ENCODE assay signal across 8 mouse cellular contexts in the genomic region with DNA sequence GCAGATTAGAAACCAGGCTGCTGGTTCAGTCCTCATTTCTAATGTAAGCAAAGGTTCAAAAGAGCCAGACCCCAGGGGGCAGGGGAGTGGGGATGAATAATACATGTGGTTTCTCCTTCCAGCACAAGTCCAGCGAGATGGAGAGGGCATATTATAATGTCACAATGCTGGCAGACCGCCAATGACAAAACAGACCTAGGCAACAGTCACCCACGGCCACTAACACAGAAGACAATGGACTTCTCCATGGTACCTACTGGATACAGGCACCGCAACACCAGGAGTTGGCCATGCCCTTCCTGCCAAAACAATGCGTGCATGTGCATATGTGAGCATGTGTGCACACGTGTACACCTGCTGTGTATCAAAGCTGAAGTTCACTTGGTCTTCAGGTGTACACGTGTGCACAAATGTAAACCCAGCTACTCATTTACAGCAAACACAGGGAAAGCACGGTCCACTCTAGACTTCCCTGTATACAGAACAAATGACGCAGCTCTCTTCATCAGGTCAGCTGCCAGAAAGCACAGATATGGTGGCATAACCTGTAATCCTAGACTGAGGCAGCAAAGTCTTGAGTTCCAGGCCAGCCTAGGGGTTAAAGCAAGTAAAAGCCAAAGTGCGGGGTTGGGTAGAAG. TPM values are rescaled to one million over a fixed set of nuclear protein-coding genes. Genes with fewer than 3 reads are reported as not detected.
DNase-seq lines count a peak whose midpoint lies in the region; ATAC-seq lines count a peak whose summit lies in the region.

No protein-coding gene starts in this region.

- H3K4me1 ChIP-seq in embryonic facial prominence, embryonic 11.5 days (ENCODE audit: control insufficient read depth, insufficient read depth, low read length) = no peaks in the 10 kb centered on the region
- peaks cover 28% of the 10 kb centered on the region for H3K4me1 ChIP-seq in embryonic facial prominence, embryonic 10.5 days
- peaks cover 11% of the 10 kb centered on the region for H3K4me1 ChIP-seq in forebrain, embryonic 16.5 days (replicated peaks; ENCODE audit: control insufficient read depth, insufficient read depth, low read length)
- H3K4me1 ChIP-seq in neural tube, embryonic 13.5 days (replicated peaks) = peaks cover 19% of the 10 kb centered on the region

- no peak overlapping the region for H3K9ac ChIP-seq in embryonic facial prominence, embryonic 11.5 days (replicated peaks; ENCODE audit: low read length)
- H3K9ac ChIP-seq in forebrain, embryonic 16.5 days (replicated peaks; ENCODE audit: low read depth, low read length) = no peak overlapping the region
- no peak overlapping the region for H3K9ac ChIP-seq in neural tube, embryonic 13.5 days

- H3K9me3 ChIP-seq in embryonic facial prominence, embryonic 11.5 days (replicated peaks; ENCODE audit: control insufficient read depth, low read length) = no peaks in the 10 kb centered on the region
- H3K9me3 ChIP-seq in embryonic facial prominence, embryonic 10.5 days = no peaks in the 10 kb centered on the region
- no peaks in the 10 kb centered on the region for H3K9me3 ChIP-seq in forebrain, embryonic 16.5 days (ENCODE audit: control insufficient read depth, low read length)
- H3K9me3 ChIP-seq in neural tube, embryonic 13.5 days = no peaks in the 10 kb centered on the region

- no peak for DNase-seq in embryonic facial prominence, embryonic 11.5 days (ENCODE audit: low spot score)
- no peak for DNase-seq in embryonic facial prominence, embryonic 10.5 days (ENCODE audit: low spot score)
- peak; percentile 78 to 84 for DNase-seq in kidney, postnatal 25 days
- no peak for DNase-seq in cerebellum, adult 8-10 months
- DNase-seq in thymus, postnatal 0 days (ENCODE audit: low spot score) = no peak
- DNase-seq in urinary bladder, postnatal 4 days (ENCODE audit: low spot score in 2 of 2) = no peak

- 74% methylated on average over 10 of the region's 10 CpGs for WGBS in embryonic facial prominence, embryonic 11.5 days
- 77% methylated on average over 10 of the region's 10 CpGs for WGBS in embryonic facial prominence, embryonic 10.5 days
- WGBS in forebrain, embryonic 16.5 days = 58% methylated on average over 10 of the region's 10 CpGs
- WGBS in neural tube, embryonic 13.5 days = 47% methylated on average over 10 of the region's 10 CpGs

- ATAC-seq in embryonic facial prominence, embryonic 11.5 days (replicated peaks; ENCODE audit: insufficient number of reproducible peaks, low FRiP score, low TSS enrichment, low read depth) = peak; percentile 44; the same call in 1 of the 2 replicates
- 0 out of 2 replicates have a peak, but pooled peaks have one; percentile 18 for ATAC-seq in forebrain, embryonic 16.5 days
- ATAC-seq in neural tube, embryonic 13.5 days (ENCODE audit: low read depth) = peak; percentile 36

- no peak overlapping the region for H3K4me2 ChIP-seq in embryonic facial prominence, embryonic 11.5 days (ENCODE audit: low read depth, low read length)
- no peak overlapping the region for H3K4me2 ChIP-seq in forebrain, embryonic 16.5 days (ENCODE audit: low read length)
- no peak overlapping the region for H3K4me2 ChIP-seq in neural tube, embryonic 13.5 days

- H3K27me3 ChIP-seq in embryonic facial prominence, embryonic 11.5 days (ENCODE audit: control insufficient read depth, insufficient read depth, low read length) = no peaks in the 10 kb centered on the region
- peaks cover 10% of the 10 kb centered on the region for H3K27me3 ChIP-seq in embryonic facial prominence, embryonic 10.5 days (replicated peaks; ENCODE audit: low read depth, poor library complexity, severe bottlenecking)
- H3K27me3 ChIP-seq in forebrain, embryonic 16.5 days (replicated peaks; ENCODE audit: control insufficient read depth, insufficient read depth, low read length) = no peaks in the 10 kb centered on the region
- no peaks in the 10 kb centered on the region for H3K27me3 ChIP-seq in neural tube, embryonic 13.5 days

- H3K36me3 ChIP-seq in embryonic facial prominence, embryonic 11.5 days (replicated peaks; ENCODE audit: control insufficient read depth, insufficient read depth, low read depth, low read length) = no peaks in the 10 kb centered on the region
- peaks cover 15% of the 10 kb centered on the region; the same call in 1 of the 2 replicates for H3K36me3 ChIP-seq in embryonic facial prominence, embryonic 10.5 days (replicated peaks)
- no peaks in the 10 kb centered on the region for H3K36me3 ChIP-seq in forebrain, embryonic 16.5 days (ENCODE audit: control insufficient read depth, insufficient read depth)
- peaks cover 6% of the 10 kb centered on the region; the same call in 1 of the 2 replicates for H3K36me3 ChIP-seq in neural tube, embryonic 13.5 days

- H3K4me3 ChIP-seq in embryonic facial prominence, embryonic 11.5 days (ENCODE audit: low read depth, low read length) = no peak overlapping the region
- no peak overlapping the region for H3K4me3 ChIP-seq in embryonic facial prominence, embryonic 10.5 days
- H3K4me3 ChIP-seq in forebrain, embryonic 16.5 days (replicated peaks; ENCODE audit: low read length) = no peak overlapping the region
- no peak overlapping the region for H3K4me3 ChIP-seq in neural tube, embryonic 13.5 days

- H3K27ac ChIP-seq in embryonic facial prominence, embryonic 11.5 days (replicated peaks; ENCODE audit: low read depth, low read length) = no peak overlapping the region
- H3K27ac ChIP-seq in embryonic facial prominence, embryonic 10.5 days (replicated peaks) = no peak overlapping the region
- no peak overlapping the region for H3K27ac ChIP-seq in forebrain, embryonic 16.5 days (ENCODE audit: low read length)
- H3K27ac ChIP-seq in neural tube, embryonic 13.5 days (replicated peaks) = no peak overlapping the region; the same call in 1 of the 2 replicates

RNA-seq across cellular contexts. Expression of a gene that starts 21.4 kb away (rescaled TPM):
- 4.5 and 6.8 TPM in 2 replicates for polyA plus RNA-seq in embryonic facial prominence, embryonic 11.5 days (2014; fragmentation: Nextera tagmentation; extraction: Ambion mirVana)
- polyA plus RNA-seq in embryonic facial prominence, embryonic 10.5 days (2016; fragmentation: Nextera tagmentation; extraction: Ambion mirVana) = 9.2 and 10.5 TPM in 2 replicates
- 13.9 and 16.1 TPM in 2 replicates for polyA plus RNA-seq in forebrain, embryonic 16.5 days (2015; fragmentation: Nextera tagmentation; extraction: Ambion mirVana)
- 16.7 and 16.8 TPM in 2 replicates for polyA plus RNA-seq in neural tube, embryonic 13.5 days (2015; fragmentation: Nextera tagmentation; extraction: Ambion mirVana)
- 5.3 and 5.9 TPM in 2 replicates for polyA plus RNA-seq in thymus, postnatal 0 days (2015; fragmentation: Nextera tagmentation; extraction: Ambion mirVana)

Comparison
In these comparisons a context has a peak if more than half of its experiments do, and no peak if none do; other contexts are left out.
1. DNase-seq: peak in kidney, postnatal 25 days (2 of 2); none in embryonic facial prominence, embryonic 11.5 days (single experiment), embryonic facial prominence, embryonic 10.5 days (single experiment), cerebellum, adult 8-10 months (single experiment), thymus, postnatal 0 days (single experiment) and urinary bladder, postnatal 4 days (0 of 2).
2. Peak in every context shown above with its lines, with median percentiles within 50 percentile points of each other: ATAC-seq.